ENCODE assay signal across 9 mouse cellular contexts in the genomic region with DNA sequence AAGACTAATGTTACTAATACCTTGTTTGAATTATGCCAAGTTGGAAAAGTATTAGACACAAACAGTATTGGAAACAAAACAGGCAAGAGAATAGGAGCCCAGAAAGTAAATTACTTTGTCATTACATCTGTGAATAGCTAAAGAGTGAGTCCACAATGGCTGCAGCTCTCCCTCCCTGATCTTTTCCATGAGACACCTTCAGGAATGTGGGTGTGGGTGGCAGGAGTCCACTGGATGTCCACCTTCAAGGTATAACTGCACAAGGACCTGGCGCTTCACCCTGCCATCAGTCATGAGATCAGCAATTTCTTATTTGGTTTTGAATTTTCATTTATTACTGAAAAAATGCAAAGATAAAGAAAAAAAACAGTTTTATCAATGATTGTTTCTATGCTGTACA. TPM values are rescaled to one million over a fixed set of nuclear protein-coding genes. Genes with fewer than 3 reads are reported as not detected.
DNase-seq lines count a peak whose midpoint lies in the region; ATAC-seq and TF ChIP-seq lines count a peak whose summit lies in the region.
"Had no signal": no experiment of that assay in that cellular context is flagged by ENCODE, and none has a peak within 500 bp of the region (broad histone marks: within the 10 kb centered on the region; RNA-seq: fewer than 3 reads in every experiment).

No protein-coding gene starts in this region.

- no peak for DNase-seq in hindbrain, embryonic 11.5 days (ENCODE audit: low spot score)
- no peak for DNase-seq in CH12.LX (ENCODE audit: extremely low read depth)
- peak; percentile 15 for DNase-seq in Muller cell, postnatal 12 days (ENCODE audit: inconsistent ontology term)
- DNase-seq in liver, embryonic 13.5 days = no peak
- DNase-seq in embryo, embryonic 10.5 days (ENCODE audit: low spot score) = no peak
- no peak for DNase-seq in ovary, postnatal 36 days (ENCODE audit: low spot score)

- peak overlapping the region; percentile 80; the same call in 1 of the 2 replicates for H3K4me2 ChIP-seq in hindbrain, embryonic 12.5 days (replicated peaks)
- H3K4me2 ChIP-seq in hindbrain, embryonic 11.5 days (replicated peaks; ENCODE audit: low read depth, low read length) = no peak overlapping the region; the same call in 1 of the 2 replicates
- peak overlapping the region; percentile 90 for H3K4me2 ChIP-seq in CH12.LX (ENCODE audit: insufficient read depth, low read depth, poor library complexity, severe bottlenecking)
- H3K4me2 ChIP-seq in liver, embryonic 13.5 days = peak overlapping the region; percentile 94

- peaks cover 11% of the 10 kb centered on the region for H3K4me1 ChIP-seq in hindbrain, embryonic 12.5 days
- peaks cover 5% of the 10 kb centered on the region; the same call in 1 of the 2 replicates for H3K4me1 ChIP-seq in hindbrain, embryonic 11.5 days (replicated peaks; ENCODE audit: control insufficient read depth, insufficient read depth, low read length)
- H3K4me1 ChIP-seq in CH12.LX (ENCODE audit: control insufficient read depth in 1 of 2, insufficient read depth in 2 of 2) = peaks cover 0 to 5% of the 10 kb centered on the region in 2 experiments; a peak in 1 of 4 replicates
- peaks cover 43% of the 10 kb centered on the region for H3K4me1 ChIP-seq in liver, embryonic 13.5 days (replicated peaks)

- no peaks in the 10 kb centered on the region for H3K9me3 ChIP-seq in hindbrain, embryonic 12.5 days (replicated peaks)
- H3K9me3 ChIP-seq in hindbrain, embryonic 11.5 days (ENCODE audit: control insufficient read depth, low read length) = no peaks in the 10 kb centered on the region
- H3K9me3 ChIP-seq in CH12.LX (replicated peaks; ENCODE audit: low read length) = no peaks in the 10 kb centered on the region
- H3K9me3 ChIP-seq in liver, embryonic 13.5 days (replicated peaks) = no peaks in the 10 kb centered on the region

- TF ChIP-seq POLR2A in CH12.LX (IDR thresholded peaks at IDR 0.05; ENCODE audit: low read depth, low read length) = no peak

- H3K9ac ChIP-seq in hindbrain, embryonic 12.5 days = no peak overlapping the region
- H3K9ac ChIP-seq in hindbrain, embryonic 11.5 days (ENCODE audit: low read depth, low read length) = no peak overlapping the region
- peak overlapping the region; percentile 12; the same call in 1 of the 2 replicates for H3K9ac ChIP-seq in CH12.LX (ENCODE audit: insufficient read depth, low read depth)
- H3K9ac ChIP-seq in liver, embryonic 13.5 days = peak overlapping the region; percentile 81; the same call in 1 of the 2 replicates

- no peak overlapping the region for H3K27ac ChIP-seq in hindbrain, embryonic 12.5 days
- no peak overlapping the region for H3K27ac ChIP-seq in hindbrain, embryonic 11.5 days (ENCODE audit: low read depth, low read length)
- H3K27ac ChIP-seq in CH12.LX (ENCODE audit: insufficient read depth, low read depth) = no peak overlapping the region
- no peak overlapping the region; the same call in 1 of the 2 replicates for H3K27ac ChIP-seq in liver, embryonic 13.5 days

- no peaks in the 10 kb centered on the region for H3K79me2 ChIP-seq in CH12.LX (replicated peaks; ENCODE audit: control insufficient read depth, extremely low read depth, insufficient read depth, poor library complexity, severe bottlenecking)

- TF ChIP-seq EP300 in CH12.LX (IDR thresholded peaks at IDR 0.05; ENCODE audit: low read length) = no peak

- TF ChIP-seq RAD21 in CH12.LX (IDR thresholded peaks at IDR 0.05; ENCODE audit: low read depth, low read length) = no peak

- no peak overlapping the region for H3K4me3 ChIP-seq in hindbrain, embryonic 12.5 days
- no peak overlapping the region for H3K4me3 ChIP-seq in hindbrain, embryonic 11.5 days (ENCODE audit: low read depth, low read length)
- H3K4me3 ChIP-seq in CH12.LX (replicated peaks in 1 of 3; ENCODE audit: low read depth in 2 of 3, low read length in 2 of 3, poor library complexity in 1 of 3) = peak overlapping the region; percentile 37 to 53 (median 43)
- H3K4me3 ChIP-seq in liver, embryonic 13.5 days (replicated peaks) = peak overlapping the region; percentile 70

- peaks cover 16% of the 10 kb centered on the region for H3K27me3 ChIP-seq in hindbrain, embryonic 12.5 days
- H3K27me3 ChIP-seq in hindbrain, embryonic 11.5 days (ENCODE audit: control insufficient read depth, insufficient read depth, low read length) = peaks cover 3% of the 10 kb centered on the region
- peaks cover 8% of the 10 kb centered on the region for H3K27me3 ChIP-seq in CH12.LX (replicated peaks)
- no peaks in the 10 kb centered on the region for H3K27me3 ChIP-seq in liver, embryonic 13.5 days

- dilution Hi-C loops in CH12.LX (cut with MboI; ENCODE audit: extremely low pct_ligation_motif_present, extremely low pct_unique_long_range_greater_than_20kb, low sequenced_read_pairs) = no loop called here

- in situ Hi-C loops in CH12.LX (cut with MboI; ENCODE audit: low pct_ligation_motif_present, low pct_unique_long_range_greater_than_20kb, low sequenced_read_pairs) = no loop called here

- ATAC-seq in hindbrain, embryonic 12.5 days (ENCODE audit: low FRiP score) = no peak
- ATAC-seq in hindbrain, embryonic 11.5 days (ENCODE audit: low FRiP score) = no peak
- no peak for ATAC-seq in liver, embryonic 13.5 days (ENCODE audit: low read depth)

- TF ChIP-seq CTCF in CH12.LX (conservative IDR thresholded peaks at IDR 0.05 in 1 of 2, IDR thresholded peaks at IDR 0.05 in 1 of 2; ENCODE audit: low read depth in 2 of 2, low read length in 2 of 2) = no peak

- WGBS in hindbrain, embryonic 12.5 days = 60% methylated on average over 1 of the region's 1 CpGs
- WGBS in hindbrain, embryonic 11.5 days = 50% methylated on average over 1 of the region's 1 CpGs
- WGBS in liver, embryonic 13.5 days (ENCODE audit: insufficient replicate concordance) = 62% methylated on average over 1 of the region's 1 CpGs

- no peaks in the 10 kb centered on the region for H3K36me3 ChIP-seq in hindbrain, embryonic 12.5 days
- no peaks in the 10 kb centered on the region for H3K36me3 ChIP-seq in hindbrain, embryonic 11.5 days (ENCODE audit: control insufficient read depth, insufficient read depth, low read length)
- no peaks in the 10 kb centered on the region for H3K36me3 ChIP-seq in CH12.LX (replicated peaks in 1 of 2; ENCODE audit: control insufficient read depth in 1 of 2, insufficient read depth in 1 of 2, low read length in 1 of 2)
- no peaks in the 10 kb centered on the region for H3K36me3 ChIP-seq in liver, embryonic 13.5 days

TF ChIP-seq in CH12.LX, 34 proteins besides CTCF, POLR2A, EP300 and RAD21:
- no peak for TF ChIP-seq USF2 (conservative IDR thresholded peaks at IDR 0.05; ENCODE audit: low read depth, low read length)
- no peak for TF ChIP-seq E2F4 (IDR thresholded peaks at IDR 0.05; ENCODE audit: insufficient replicate concordance, low read depth, low read length)
- no peak for TF ChIP-seq MAFK (IDR thresholded peaks at IDR 0.05; ENCODE audit: insufficient replicate concordance, low read length)
- no peak for TF ChIP-seq MAX (IDR thresholded peaks at IDR 0.05; ENCODE audit: low read length)
- no peak for TF ChIP-seq ZC3H11A (IDR thresholded peaks at IDR 0.05; ENCODE audit: low read depth, low read length)
- TF ChIP-seq ZKSCAN1 (IDR thresholded peaks at IDR 0.05; ENCODE audit: borderline replicate concordance, low read depth, low read length) = no peak
- no peak for TF ChIP-seq MYC (IDR thresholded peaks at IDR 0.05; ENCODE audit: low read depth, low read length)
- TF ChIP-seq NELFE (IDR thresholded peaks at IDR 0.05; ENCODE audit: low read depth, low read length) = no peak
- no peak for TF ChIP-seq ELF1 (IDR thresholded peaks at IDR 0.05; ENCODE audit: low read depth, low read length)
- TF ChIP-seq SMC3 (IDR thresholded peaks at IDR 0.05; ENCODE audit: low read depth, low read length) = no peak
- no peak for TF ChIP-seq KAT2A (IDR thresholded peaks at IDR 0.05; ENCODE audit: insufficient replicate concordance, low read length)
- TF ChIP-seq CHD2 (IDR thresholded peaks at IDR 0.05; ENCODE audit: low read length) = no peak
- TF ChIP-seq BHLHE40 (IDR thresholded peaks at IDR 0.05; ENCODE audit: low read depth, low read length) = no peak
- TF ChIP-seq NRF1 (IDR thresholded peaks at IDR 0.05; ENCODE audit: low read depth, low read length) = no peak
- no peak for TF ChIP-seq SIN3A (IDR thresholded peaks at IDR 0.05; ENCODE audit: low read length)
- TF ChIP-seq ZNF384 (IDR thresholded peaks at IDR 0.05; ENCODE audit: low read depth, low read length) = no peak
- TF ChIP-seq UBTF (IDR thresholded peaks at IDR 0.05; ENCODE audit: low read depth, low read length) = no peak
- TF ChIP-seq ZMIZ1 (IDR thresholded peaks at IDR 0.05; ENCODE audit: low read depth, low read length) = no peak
- no peak for TF ChIP-seq MAZ (IDR thresholded peaks at IDR 0.05; ENCODE audit: low read depth, low read length)
- no peak for TF ChIP-seq HCFC1 (IDR thresholded peaks at IDR 0.05; ENCODE audit: low read depth, low read length)

RNA-seq across cellular contexts. Expression of gene Btn1a1, which starts 0.6 kb away (rescaled TPM):
- polyA plus RNA-seq in hindbrain, embryonic 12.5 days (2016; fragmentation: Nextera tagmentation; extraction: Ambion mirVana) = 0.12 TPM in 1 of 2 replicates, not detected in the other
- not detected in 2 replicates for polyA plus RNA-seq in hindbrain, embryonic 11.5 days (2014; fragmentation: Nextera tagmentation; extraction: Ambion mirVana)
- 0.38 and 0.51 TPM in 2 replicates for total RNA-seq in CH12.LX (2012; rRNA removed)
- total RNA-seq in CH12.LX (2014; rRNA removed) = 0.20 TPM in 2 replicates
- 0.08 and 0.21 TPM in 2 replicates for polyA plus RNA-seq in CH12.LX (2012; ENCODE audit: insufficient read length, low read depth)
- polyA plus RNA-seq in liver, embryonic 13.5 days (2015; fragmentation: Nextera tagmentation; extraction: Ambion mirVana) = 1.5 and 2.0 TPM in 2 replicates
- total RNA-seq: layer of hippocampus, postnatal 25 days had no signal

RNA-seq across cellular contexts. Expression of gene Btn2a2, which starts 22.4 kb away (rescaled TPM):
- 0.34 and 0.43 TPM in 2 replicates for polyA plus RNA-seq in hindbrain, embryonic 12.5 days (2016; fragmentation: Nextera tagmentation; extraction: Ambion mirVana)
- 0.15 and 0.18 TPM in 2 replicates for polyA plus RNA-seq in hindbrain, embryonic 11.5 days (2014; fragmentation: Nextera tagmentation; extraction: Ambion mirVana)
- total RNA-seq in CH12.LX (2012; rRNA removed) = 1.1 and 1.3 TPM in 2 replicates
- total RNA-seq in CH12.LX (2014; rRNA removed) = 1.2 and 1.3 TPM in 2 replicates
- polyA plus RNA-seq in CH12.LX (2012; ENCODE audit: insufficient read length, low read depth) = 2.1 and 2.8 TPM in 2 replicates
- polyA plus RNA-seq in liver, embryonic 13.5 days (2015; fragmentation: Nextera tagmentation; extraction: Ambion mirVana) = not detected in 2 replicates
- total RNA-seq: hematopoietic stem cell, adult 5-6 weeks had no signal

RNA-seq across cellular contexts. Expression of gene Abt1, which starts 42.6 kb away (rescaled TPM):
- polyA plus RNA-seq in hindbrain, embryonic 12.5 days (2016; fragmentation: Nextera tagmentation; extraction: Ambion mirVana) = 11.6 and 12.0 TPM in 2 replicates
- 12.1 and 13.4 TPM in 2 replicates for polyA plus RNA-seq in hindbrain, embryonic 11.5 days (2014; fragmentation: Nextera tagmentation; extraction: Ambion mirVana)
- total RNA-seq in CH12.LX (2012; rRNA removed) (10.1 and 13.1 TPM in 2 replicates), CH12.LX (2014; rRNA removed) (14.4 and 15.4 TPM in 2 replicates)
- 11.7 and 12.9 TPM in 2 replicates for polyA plus RNA-seq in CH12.LX (2012; ENCODE audit: insufficient read length, low read depth)
- 8.3 and 9.1 TPM in 2 replicates for polyA plus RNA-seq in liver, embryonic 13.5 days (2015; fragmentation: Nextera tagmentation; extraction: Ambion mirVana)

Comparison
In these comparisons a context has a peak if more than half of its experiments do, and no peak if none do; other contexts are left out.
1. H3K4me3 ChIP-seq: peak in CH12.LX (3 of 3) and liver, embryonic 13.5 days (single experiment); none in hindbrain, embryonic 12.5 days (single experiment) and hindbrain, embryonic 11.5 days (single experiment).
2. H3K9ac ChIP-seq: peak in CH12.LX (single experiment) and liver, embryonic 13.5 days (single experiment); none in hindbrain, embryonic 12.5 days (single experiment) and hindbrain, embryonic 11.5 days (single experiment).